Mouse (Mus musculus): Measurements from ENCODE around the gene Olfml1. TPM values are rescaled to one million over a fixed set of nuclear protein-coding genes. Genes with fewer than 3 reads are reported as not detected.

Gene Olfml1
- total RNA-seq, 2 experiments from 2014 or later: 6.9 to 10.5 TPM

DNA sequence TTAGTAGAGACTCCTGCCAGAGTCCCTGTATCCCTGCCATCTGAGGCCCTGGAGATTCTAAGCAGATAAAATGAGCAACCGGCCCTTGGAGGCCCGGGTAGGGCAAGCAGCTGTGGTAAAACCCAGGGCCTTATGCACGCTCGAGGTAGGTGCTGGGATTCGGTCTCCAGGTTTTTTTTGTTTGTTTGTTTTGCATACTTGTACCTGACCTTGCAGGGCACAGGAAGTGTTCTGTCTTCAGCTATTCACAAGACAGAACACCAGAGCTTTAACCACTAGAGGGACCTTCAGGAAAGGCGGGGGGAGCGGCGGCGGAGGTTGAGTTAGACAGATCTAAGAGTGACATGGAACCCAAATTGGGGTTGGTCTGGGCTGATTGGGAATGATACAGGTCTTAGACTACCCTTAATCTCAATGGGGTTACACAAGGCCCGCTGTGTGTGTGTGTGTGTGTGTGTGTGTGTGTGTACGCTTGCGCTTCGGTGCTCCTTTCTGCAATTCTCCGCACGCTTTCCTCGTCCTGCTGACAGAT lies 27.1 kb downstream of the Olfml1 start:
- DNase-seq (ENCODE audit: low spot score in 2 of 2): peak; percentile 31 to 36

DNA sequence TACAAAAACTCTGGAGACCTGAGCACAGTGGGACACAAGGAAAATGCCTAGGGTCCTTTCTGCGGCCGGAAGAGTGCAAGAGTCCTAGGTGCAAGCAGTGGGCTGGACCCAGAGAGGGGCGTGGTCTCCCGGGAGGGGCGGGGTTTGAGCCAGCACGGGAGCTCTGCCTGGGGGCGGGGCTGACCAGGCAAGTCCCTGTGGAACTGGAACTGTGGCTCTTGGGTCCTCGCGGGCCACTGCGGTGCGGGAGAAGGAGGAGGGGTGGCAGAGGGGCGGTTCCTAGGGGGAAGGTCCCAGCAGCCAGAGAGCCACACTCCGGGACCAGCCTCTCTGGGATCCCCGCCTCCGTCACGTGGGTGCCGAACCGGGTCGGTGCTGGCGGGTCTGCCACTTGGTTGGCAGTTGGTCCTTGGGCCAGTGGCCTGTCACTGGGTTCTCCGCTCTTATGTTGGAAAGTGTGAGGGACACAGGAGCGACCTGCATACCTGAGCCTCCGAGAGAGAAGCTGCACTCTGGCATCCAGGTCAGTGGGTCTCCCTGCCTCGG lies 27.7 kb downstream of the Olfml1 start, which contains the start of gene Ppfibp2:
Gene Ppfibp2, plus strand, starts transcription at position 351 of the 546 bp plus-strand sequence.
- peak; percentile 92 to 96 for DNase-seq (ENCODE audit: low spot score in 2 of 2)

DNA sequence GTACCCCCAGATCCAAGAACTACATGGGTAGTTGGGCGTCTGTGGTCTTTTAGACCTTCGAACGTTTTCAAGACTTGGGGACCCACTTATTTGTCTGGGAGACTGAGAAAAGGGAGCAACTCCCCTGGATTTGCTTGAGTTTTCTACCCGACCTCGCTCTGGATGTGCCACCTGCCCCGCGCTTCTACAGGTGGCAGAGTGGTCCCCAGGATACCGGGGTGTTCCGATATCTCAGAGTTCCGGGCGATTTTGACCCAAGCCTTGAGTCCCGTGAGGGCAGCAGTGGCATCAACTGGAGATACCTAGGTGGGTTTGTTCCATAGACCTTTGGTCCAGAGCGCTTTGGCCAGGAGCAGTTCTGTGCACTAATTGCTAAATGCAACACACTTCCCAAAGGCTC lies 28.2 kb downstream of the Olfml1 start:
- peak in 1 of 2 experiments; percentile 27 for DNase-seq (ENCODE audit: low spot score in 2 of 2)

DNA sequence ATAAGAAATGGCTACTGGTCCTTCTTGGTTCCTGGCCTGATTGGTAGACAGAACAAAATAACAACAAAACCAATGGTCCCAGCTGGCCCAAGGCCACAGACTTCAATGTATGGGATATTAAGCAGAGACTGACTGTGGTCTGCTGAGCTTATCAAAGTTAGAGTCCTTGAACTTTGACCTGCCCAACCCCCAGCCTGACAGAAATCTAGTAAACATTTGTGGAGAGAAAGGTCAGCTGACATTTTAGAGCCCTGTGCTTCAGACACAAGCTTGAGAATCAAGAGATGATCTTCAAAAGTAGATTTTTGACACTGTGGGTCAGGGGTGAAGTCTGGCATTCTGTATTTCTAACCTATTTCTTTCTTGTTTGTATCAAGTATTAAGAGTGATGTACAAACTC lies 29.5 kb downstream of the Olfml1 start:
- DNase-seq (ENCODE audit: low spot score in 2 of 2): no peak

DNA sequence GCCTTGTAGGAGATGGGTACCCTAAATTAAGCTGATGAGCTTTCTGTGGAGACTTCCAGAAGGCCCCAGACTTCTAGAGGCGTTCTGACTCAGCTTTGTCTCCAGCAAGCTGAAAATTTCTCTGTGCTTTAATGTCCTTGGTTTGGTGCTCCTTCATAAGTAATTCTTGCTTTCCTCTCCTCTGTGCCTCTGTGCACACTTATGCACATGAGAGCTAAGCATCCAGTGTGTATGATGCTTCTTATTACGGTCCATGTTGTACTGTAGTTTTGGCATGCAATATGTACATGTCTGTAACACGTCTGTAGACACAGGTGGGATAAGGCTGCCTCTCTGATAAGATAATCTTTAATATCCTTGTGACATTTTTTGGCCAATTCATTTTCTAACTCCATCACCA lies 30.7 kb downstream of the Olfml1 start:
- no peak for DNase-seq (ENCODE audit: low spot score in 2 of 2)

DNA sequence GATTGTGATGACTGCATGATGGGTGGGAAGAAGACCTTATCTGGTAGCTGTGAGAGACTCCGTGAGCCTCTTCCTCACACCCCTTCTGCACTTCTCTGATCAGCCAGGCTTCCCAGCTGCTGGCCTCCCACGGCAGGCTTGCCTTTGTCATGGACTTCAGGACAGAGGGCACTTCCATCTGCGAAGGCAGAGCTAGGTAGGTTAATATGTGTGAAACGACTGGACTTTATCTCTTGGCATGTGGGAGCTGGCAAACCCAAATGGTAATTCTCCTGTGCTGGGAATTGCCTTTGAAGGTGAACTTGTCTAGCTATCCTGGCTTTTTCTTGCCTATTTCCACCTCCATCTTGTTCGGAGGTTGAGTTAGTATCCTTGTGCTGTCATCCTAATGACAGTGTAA lies 33.4 kb downstream of the Olfml1 start:
- DNase-seq (ENCODE audit: low spot score in 2 of 2): no peak

DNA sequence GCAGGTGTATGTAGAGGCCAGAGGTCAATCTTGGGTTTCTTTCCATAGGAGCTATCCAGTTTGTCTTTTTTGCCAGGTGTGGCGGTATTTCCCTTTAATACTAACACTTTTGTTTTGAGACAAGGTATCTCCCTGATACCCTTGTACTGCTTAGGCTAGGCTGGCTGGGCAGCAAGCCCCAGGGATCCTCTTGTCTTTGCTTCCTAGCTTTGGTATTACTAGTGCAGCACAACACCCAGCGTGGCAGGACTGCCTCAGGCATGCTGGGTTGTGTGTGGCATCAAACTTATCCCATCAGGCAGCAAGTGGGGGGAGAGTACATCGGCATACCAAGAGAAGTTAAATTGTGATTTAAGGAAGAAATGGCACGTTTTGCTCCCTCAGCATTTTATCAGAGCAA lies 35.3 kb downstream of the Olfml1 start:
- no peak for DNase-seq (ENCODE audit: low spot score in 2 of 2)

DNA sequence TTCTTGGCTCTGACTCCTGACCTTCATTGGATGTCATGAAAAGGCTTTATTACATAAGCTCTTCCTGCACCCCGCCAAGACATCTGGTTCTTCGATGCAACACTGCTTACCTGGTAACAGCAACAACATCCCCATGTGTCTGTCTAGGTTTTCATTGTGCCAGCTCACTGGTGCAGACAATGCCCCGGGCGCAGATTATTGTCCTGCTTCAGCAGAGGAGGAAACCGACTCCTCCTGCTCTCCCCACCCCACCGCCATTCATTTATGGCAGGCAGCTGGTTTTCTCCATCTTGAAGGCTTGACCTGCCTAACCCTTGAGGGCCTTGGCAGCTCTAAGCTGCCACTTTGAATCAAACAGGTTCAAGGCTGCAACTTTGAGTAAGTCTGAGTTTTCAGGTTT lies 35.7 kb downstream of the Olfml1 start:
- no peak for DNase-seq (ENCODE audit: low spot score in 2 of 2)

DNA sequence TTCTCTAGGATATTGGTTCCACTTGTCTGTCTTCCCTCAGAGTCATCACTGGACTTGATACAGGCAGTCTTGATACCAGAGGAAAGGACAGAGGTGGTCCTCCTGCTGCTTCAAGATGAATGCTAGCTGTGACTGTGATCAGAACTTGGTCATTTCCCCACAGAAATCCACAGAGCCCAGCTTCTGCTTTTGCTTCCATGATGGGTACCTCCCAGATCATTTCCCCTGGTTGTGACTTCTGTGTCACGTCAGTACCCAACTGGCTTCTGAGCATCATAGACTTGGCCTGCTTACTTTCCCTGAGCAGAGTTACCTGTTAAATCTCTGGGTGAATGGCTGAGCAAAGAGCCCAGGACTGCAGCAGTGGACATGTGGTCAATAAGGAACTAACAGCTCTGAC lies 40.5 kb downstream of the Olfml1 start:
- no peak for DNase-seq (ENCODE audit: low spot score in 2 of 2)

DNA sequence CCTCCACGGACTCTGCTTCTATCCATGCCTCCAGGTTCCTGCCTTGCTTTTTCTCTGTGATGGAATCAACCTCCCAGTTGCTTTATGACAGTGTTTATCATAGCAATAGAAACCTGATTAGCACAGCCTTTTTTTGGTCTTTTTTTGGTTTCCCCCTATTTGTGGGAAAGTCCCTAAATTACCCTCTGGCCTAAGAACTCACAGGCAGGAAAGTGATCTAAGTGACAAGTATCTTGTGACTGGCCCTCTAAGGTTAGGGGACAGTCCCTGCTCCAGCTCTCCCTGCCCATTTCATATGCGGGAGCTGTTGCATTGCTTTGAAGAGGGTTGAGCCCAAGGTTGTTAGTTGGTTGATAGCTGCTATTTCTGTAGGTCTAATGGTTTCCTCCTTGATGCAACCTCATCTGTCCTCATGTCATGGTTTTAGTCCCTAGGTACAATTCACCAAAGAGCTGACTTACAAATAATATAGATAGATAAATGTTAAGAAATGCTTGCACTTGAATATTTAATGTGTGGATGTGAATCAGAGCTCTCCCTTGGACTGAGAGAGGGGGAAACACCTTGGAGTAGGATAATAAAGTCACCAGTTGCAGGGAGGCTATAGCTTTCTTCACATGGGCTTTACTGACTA lies 42.5 kb downstream of the Olfml1 start:
- DNase-seq (ENCODE audit: low spot score in 2 of 2): no peak

DNA sequence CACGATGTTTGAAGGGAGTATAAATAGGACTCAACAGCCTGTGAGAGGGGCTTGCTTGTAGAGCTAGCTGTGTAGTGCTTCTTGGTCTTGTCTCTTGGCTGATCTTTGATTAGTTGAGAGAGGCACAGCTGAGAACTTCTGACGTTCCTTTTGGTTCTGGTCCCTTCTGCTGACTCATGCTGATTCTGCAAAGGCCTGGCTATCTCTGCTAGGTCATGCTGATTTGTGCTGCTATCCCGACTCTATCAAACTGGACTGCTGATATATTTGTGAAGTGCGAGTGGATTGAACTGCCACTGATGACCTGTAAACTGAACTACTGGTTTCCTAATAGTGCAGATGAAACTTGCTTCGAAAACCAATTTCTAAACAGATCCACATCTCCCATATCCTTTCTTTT lies 43.6 kb downstream of the Olfml1 start:
- no peak for DNase-seq (ENCODE audit: low spot score in 2 of 2)

DNA sequence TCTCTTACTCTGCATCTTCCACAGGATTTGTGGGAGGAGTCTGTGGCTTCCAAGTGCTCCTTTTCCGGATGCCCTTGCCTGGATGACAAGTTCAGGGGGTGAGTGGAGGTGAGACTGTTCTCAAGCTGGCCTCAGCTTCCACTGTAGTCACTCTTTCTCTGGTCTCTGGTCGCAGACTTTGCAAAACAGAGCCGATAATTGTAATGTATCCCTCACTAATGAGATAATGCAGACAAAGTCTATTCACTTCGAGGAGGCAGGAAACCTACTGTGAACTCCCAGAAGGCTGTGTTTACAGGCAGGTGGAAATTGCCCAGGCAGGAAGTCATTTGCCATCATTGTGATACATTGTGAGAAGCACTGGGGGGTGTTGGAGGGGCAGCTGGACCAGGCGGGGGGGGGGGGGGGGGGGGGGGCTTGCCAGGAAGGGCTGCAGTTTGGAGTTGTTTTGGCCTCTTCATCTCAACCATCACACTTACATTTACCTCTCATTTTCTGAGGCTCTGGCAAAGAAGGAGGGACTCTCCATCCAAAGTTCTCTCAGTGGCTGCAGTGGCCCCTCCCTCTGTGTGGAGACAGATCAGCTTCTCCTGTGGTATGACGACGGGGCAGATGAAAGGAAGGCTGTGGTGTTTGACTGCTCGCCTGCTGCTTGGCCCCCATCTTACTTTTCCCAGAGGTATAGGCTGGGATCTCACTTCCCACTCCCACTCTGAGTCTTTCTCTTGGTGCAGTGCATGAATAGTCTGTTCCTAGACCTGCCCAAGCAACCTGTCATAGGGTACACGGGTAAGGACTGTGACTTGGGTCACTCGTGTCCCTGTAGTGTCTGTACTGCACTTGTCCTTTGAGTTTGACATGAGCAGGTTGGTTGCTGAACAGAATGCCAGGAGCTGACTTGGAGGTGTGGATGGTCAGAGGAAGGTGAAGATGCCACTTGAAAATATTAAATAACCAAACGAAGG lies 51.1 kb downstream of the Olfml1 start:
- no peak for DNase-seq (ENCODE audit: low spot score in 2 of 2)

DNA sequence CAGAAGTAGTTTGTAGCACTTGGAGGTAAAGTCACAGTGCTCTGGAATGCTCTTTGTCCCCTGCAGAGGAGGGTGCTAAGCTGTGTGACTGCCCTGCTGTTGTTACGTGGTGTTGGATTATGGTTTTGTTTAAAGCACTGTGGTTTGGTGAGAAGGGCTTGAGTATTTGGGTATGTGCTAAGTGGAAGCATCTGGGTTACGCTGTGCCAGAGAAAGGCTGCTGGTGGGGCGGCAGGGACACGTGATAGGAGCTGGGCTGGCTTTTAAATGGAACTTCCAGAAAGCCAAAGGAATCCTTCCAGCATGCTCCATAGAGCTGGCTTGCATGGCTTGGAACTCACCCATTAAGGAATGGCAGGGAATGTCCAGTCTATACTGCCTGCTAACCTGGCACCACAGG lies 52.0 kb downstream of the Olfml1 start:
- no peak for DNase-seq (ENCODE audit: low spot score in 2 of 2)

DNA sequence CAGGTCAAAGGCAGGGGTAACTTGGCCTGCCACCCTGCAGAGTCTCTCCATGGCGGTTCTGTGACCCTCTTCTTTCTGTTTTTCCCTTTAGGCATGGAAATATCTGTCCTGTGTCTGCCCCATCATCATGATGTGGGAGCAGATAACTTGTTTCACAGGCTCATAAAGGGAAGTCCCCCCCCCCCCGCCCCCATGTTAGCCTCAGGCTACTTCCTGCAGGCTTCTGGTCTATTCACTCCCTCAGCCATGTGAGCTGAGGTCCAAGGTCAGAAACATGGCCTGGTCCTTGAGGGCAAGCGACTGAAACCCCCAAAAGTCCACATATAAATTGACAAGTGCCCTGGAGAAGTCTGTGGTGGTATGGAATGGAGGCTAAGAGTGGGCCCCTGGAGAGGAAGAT lies 52.9 kb downstream of the Olfml1 start:
- no peak for DNase-seq (ENCODE audit: low spot score in 2 of 2)

DNA sequence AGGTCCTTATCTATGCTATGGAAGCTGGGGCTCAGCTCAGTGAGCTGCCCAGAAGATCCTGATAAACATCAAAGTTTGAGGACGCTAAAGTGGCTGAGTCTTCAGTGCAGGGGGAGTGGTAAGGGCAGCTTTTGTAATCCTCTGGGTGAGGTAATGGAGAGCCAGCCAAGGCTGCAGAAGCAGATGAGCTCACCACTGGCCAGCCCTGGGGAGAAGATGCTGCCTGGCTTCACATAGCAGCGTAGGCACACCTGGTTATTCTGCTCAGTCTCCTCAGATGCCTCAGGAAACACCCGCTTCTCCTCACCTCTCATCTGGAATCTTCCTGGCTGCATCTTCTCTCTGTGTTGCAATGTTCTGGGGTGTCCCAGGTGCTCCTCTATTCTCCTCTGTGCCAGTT lies 57.2 kb downstream of the Olfml1 start:
- DNase-seq (ENCODE audit: low spot score in 2 of 2): no peak

DNA sequence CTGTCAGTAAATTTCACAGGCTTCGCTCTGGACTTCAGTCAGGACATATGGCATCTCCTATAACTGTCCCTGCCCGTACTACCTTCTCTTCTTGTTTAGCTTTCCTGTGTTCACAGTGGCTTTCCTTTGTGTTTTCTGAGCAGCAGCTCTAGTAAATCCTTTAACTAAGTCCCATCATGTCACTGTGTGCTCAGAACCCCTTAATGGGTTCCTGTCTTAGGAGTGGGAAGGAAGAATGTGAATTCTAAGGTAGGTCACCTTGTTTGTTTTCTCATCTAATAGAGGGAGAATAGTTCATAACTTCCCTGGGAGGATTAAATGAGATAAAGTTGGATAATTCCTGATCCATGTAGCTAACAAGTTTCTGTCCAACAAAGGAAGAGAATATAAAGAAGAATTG lies 57.8 kb downstream of the Olfml1 start, which contains the start of gene 5330417H12Rik:
Gene 5330417H12Rik, minus strand, starts transcription at position 101 of the 400 bp plus-strand sequence.
- no peak for DNase-seq (ENCODE audit: low spot score in 2 of 2)

DNA sequence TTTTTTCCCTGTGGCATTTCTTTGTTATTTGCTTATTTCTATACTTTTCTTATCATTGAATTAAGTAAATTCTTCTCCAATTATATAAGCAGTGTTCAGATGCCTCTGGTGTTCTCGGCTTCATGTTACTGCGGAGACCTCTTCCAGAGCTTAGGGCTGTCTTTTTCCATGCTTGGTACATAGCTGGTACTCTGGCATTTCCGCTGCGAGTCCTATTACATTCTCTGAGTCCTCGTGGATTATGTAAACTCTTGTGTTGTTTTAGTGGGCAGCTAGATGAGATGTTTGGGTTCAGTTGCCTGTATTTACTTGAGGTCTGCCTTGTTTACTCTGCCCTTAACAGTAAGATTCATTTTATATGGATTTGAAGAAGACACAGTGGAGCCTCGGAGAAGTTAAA lies 58.5 kb downstream of the Olfml1 start:
- DNase-seq (ENCODE audit: low spot score in 2 of 2): no peak

DNA sequence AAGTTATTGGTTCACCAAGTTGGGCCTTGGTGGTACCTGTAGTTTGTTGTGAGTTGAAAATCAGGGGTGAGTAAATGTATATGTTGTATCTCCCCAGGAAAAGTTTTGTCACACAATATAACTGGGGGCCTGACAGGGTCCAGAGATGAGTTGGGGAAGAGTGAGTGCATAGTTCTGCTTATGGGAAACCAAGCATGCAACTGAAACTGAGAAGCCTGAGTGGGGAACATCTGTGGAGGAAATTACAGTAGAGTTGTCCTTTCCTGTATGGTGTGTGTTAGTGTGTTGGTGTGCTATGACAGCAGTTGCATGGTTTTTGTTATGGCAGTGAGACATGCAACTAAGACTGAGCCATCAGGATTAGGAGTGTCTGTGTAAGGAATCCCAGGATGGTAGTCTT lies 61.1 kb downstream of the Olfml1 start:
- no peak for DNase-seq (ENCODE audit: low spot score in 2 of 2)

DNA sequence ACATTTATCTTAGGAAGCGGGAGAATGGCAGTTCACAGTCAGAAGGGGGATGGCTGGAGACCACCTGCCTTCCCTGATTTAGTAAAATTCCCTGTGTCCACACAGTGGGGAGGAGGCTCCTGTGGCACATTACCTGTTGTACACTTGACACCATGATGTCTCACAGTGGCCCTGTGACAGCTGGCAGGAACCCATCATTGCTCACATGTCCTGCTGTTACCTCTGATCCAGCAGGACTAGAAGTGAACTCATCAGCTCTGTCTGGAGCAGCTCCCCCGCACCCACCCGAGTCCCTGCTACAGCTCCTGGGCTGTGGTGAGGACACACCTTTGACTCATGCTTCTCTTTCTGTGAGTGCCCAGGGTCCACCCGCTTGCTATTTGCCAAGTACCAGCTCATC lies 66.0 kb downstream of the Olfml1 start:
- no peak for DNase-seq (ENCODE audit: low spot score in 2 of 2)

DNA sequence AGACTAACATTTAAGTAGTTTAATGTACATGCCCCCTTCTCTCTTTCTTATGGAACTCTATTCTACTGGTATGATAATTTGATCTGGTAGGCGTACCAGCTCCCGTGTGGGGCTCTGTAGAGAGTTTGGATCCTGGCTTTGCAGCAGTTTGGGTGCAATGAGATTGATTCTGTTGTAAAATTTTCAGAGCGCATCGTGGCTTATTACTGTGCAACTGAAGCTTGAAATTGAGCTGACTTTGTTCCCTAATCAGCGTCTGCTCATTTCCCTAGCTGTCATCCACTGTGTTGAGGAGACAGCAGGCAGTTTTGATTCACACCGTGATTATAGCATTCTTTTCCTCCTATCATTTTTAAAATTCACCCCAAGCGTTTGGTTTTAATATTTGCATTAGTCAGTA lies 70.2 kb downstream of the Olfml1 start:
- no peak for DNase-seq (ENCODE audit: low spot score in 2 of 2)

DNA sequence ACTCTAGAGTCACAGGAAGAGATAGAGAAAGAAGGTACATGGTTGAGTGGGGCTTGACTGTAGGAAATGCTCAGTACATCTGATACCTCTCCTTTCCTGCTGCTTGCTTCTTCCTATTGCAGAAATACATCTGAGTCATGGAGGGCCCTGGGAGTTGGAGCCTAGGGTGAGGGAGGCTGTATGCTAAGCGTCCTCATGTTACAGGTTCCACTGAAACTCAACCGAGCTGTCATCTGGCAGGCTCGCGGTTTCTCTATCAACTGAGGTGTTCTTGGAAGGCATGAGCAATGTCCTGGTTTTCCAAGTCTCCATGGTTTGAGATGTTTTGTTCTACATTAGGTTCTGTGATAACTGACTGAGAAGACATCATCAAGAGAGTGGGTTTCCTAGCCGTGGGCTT lies 70.8 kb downstream of the Olfml1 start:
- no peak for DNase-seq (ENCODE audit: low spot score in 2 of 2)

All from adrenal gland, adult 18-20 months (tissue).